Mouse (Mus musculus) embryo, embryonic 11.5 days (tissue): ENCODE data around the gene Usp27x.

Experiments
- DNase-seq: peaks from one replicate; pipeline ENCODE4 v3.0.0-alpha.2; 2012; ENCODE audit warnings: low read depth, low spot score

Usp27x gene

GRCm38 (mm10) chrX:7375716-7376480 lies at the start of gene Usp27x:
Usp27x (minus strand) TSS chrX:7375830.
- peak; percentile 56 for DNase-seq

GRCm38 (mm10) chrX:7422691-7423111 lies 47.1 kb upstream of the Usp27x start:
- DNase-seq, result peak; percentile 58

- no peak for DNase-seq
These were observed 46.5 kb upstream of the Usp27x start for GRCm38 (mm10) chrX:7422166-7422565.

GRCm38 (mm10) chrX:7421016-7421415 lies 45.4 kb upstream of the Usp27x start:
- DNase-seq, result peak; percentile 68

GRCm38 (mm10) chrX:7416178-7416871 lies 40.7 kb upstream of the Usp27x start:
- no peak for DNase-seq

- DNase-seq, result no peak
These were observed 39.7 kb upstream of the Usp27x start for GRCm38 (mm10) chrX:7415308-7415707.

- no peak for DNase-seq
These were observed 36.8 kb upstream of the Usp27x start for GRCm38 (mm10) chrX:7412239-7413033.

- peak; percentile 2 for DNase-seq
These were observed 956 bp upstream of the Usp27x start for GRCm38 (mm10) chrX:7376586-7376985.

- DNase-seq, result peak; percentile 1
These were observed 311 bp downstream of the Usp27x start for GRCm38 (mm10) chrX:7375322-7375715.

GRCm38 (mm10) chrX:7325455-7325854 lies 50.2 kb downstream of the Usp27x start:
- DNase-seq, result no peak

- no peak for DNase-seq
These were observed 53.3 kb downstream of the Usp27x start for GRCm38 (mm10) chrX:7322288-7322687.
